21 mouse cellular contexts compared by ENCODE assay signal in the genomic region with DNA sequence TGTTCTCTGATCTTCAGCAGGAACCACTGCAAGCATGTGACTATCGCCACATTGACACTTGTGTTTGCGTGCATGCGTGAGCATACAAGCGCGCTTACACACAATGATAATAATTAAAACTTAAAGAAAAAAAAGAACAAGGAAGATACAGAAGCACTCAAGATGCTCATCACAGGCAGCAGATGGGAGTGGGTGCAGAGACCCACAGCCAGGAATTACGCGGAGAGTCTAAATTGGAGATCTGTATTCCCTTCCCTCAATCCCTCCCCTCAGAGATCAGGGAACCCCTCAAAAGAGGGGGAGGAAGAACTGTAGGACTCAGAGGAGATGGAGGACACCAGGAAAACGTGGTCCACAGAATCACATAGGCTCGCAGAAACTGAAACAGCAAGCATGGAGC. TPM values are rescaled to one million over a fixed set of nuclear protein-coding genes. Genes with fewer than 3 reads are reported as not detected.
"Had no signal": no experiment of that assay in that cellular context is flagged by ENCODE, and none has a peak within 500 bp of the region (broad histone marks: within the 10 kb centered on the region; RNA-seq: fewer than 3 reads in every experiment).

No protein-coding gene starts in this region.

- ATAC-seq: inflammation-experienced regulatory T-cells, adult 6 months; intestine, postnatal 0 days; midbrain, embryonic 16.5 days had no signal

- H3K4me3 ChIP-seq: left cerebral cortex, adult 2 months; limb, embryonic 13.5 days; midbrain, embryonic 12.5 days had no signal

- H3K9me3 ChIP-seq: limb, embryonic 13.5 days; midbrain, embryonic 12.5 days had no signal

- DNase-seq: kidney, adult 9 months; kidney, postnatal 36 days; lung, adult 18-20 months; spleen, adult 18-20 months; thymus, adult 18-20 months; thymus, postnatal 14 days had no signal

- H3K36me3 ChIP-seq: limb, embryonic 13.5 days; midbrain, embryonic 12.5 days had no signal

- H3K27me3 ChIP-seq: limb, embryonic 13.5 days; midbrain, embryonic 12.5 days had no signal

- H3K4me1 ChIP-seq: limb, embryonic 13.5 days; midbrain, embryonic 12.5 days had no signal

- H3K27ac ChIP-seq: kidney, postnatal 0 days; left cerebral cortex, adult 2 months; limb, embryonic 13.5 days; liver, embryonic 14.5 days; midbrain, embryonic 12.5 days had no signal

RNA-seq across cellular contexts. Expression of a gene that starts 5.1 kb away (rescaled TPM):
- total RNA-seq: layer of hippocampus, adult 8-10 months; left cerebral cortex, adult 2 months; left cerebral cortex, postnatal 25 days; liver, adult 2 months; megakaryocyte-erythroid progenitor cell, adult 5-6 weeks had no signal
- polyA plus RNA-seq: inflammation-experienced regulatory T-cells, adult 6 months; intestine, postnatal 0 days; kidney, postnatal 0 days; limb, embryonic 13.5 days; liver, adult 2 months; liver, embryonic 14.5 days; lung, embryonic 16.5 days; midbrain, embryonic 12.5 days; midbrain, embryonic 16.5 days; neural tube, embryonic 14.5 days; stomach, embryonic 14.5 days had no signal

RNA-seq across cellular contexts. Expression of a gene that starts 49.8 kb away (rescaled TPM):
- total RNA-seq: layer of hippocampus, adult 8-10 months; left cerebral cortex, adult 2 months; left cerebral cortex, postnatal 25 days; liver, adult 2 months; megakaryocyte-erythroid progenitor cell, adult 5-6 weeks had no signal
- polyA plus RNA-seq: inflammation-experienced regulatory T-cells, adult 6 months; intestine, postnatal 0 days; kidney, postnatal 0 days; limb, embryonic 13.5 days; liver, adult 2 months; liver, embryonic 14.5 days; lung, embryonic 16.5 days; midbrain, embryonic 12.5 days; midbrain, embryonic 16.5 days; stomach, embryonic 14.5 days had no signal

RNA-seq across cellular contexts. Expression of a gene that starts 54.8 kb away (rescaled TPM):
- total RNA-seq: layer of hippocampus, adult 8-10 months; left cerebral cortex, adult 2 months; left cerebral cortex, postnatal 25 days; liver, adult 2 months; megakaryocyte-erythroid progenitor cell, adult 5-6 weeks had no signal
- polyA plus RNA-seq: inflammation-experienced regulatory T-cells, adult 6 months; intestine, postnatal 0 days; kidney, postnatal 0 days; limb, embryonic 13.5 days; liver, adult 2 months; lung, embryonic 16.5 days; midbrain, embryonic 12.5 days; midbrain, embryonic 16.5 days; neural tube, embryonic 14.5 days; stomach, embryonic 14.5 days had no signal
